Mouse (Mus musculus) kidney, adult 2 months (tissue): ENCODE data around the gene Arid4a. TPM values are rescaled to one million over a fixed set of nuclear protein-coding genes. Genes with fewer than 3 reads are reported as not detected.

Source experiments
- DNase-seq: peaks from one replicate; pipeline ENCODE4 v3.0.0; 2021
- H3K27ac ChIP-seq: fragments of 200-500 bp; 2 replicates; pipeline ENCODE4 v1.5.1; 2012; ENCODE audit warnings: low read depth, low read length, control low read depth, inconsistent platforms; ENCODE audit not compliant: insufficient read depth
- H3K27me3 ChIP-seq: fragments of 200-500 bp; replicated peaks from 2 replicates; pipeline ENCODE4 v1.6.1; 2012; ENCODE audit warnings: mild to moderate bottlenecking, moderate library complexity, low read length, inconsistent platforms; ENCODE audit not compliant: control insufficient read depth, insufficient read depth
- H3K36me3 ChIP-seq: fragments of 200-500 bp; 2 replicates; pipeline ENCODE4 v1.6.1; 2012; ENCODE audit warnings: mild to moderate bottlenecking, moderate library complexity, low read length, inconsistent platforms; ENCODE audit not compliant: control insufficient read depth, insufficient read depth
- H3K4me1 ChIP-seq: fragments of 200-500 bp; 2 replicates; pipeline ENCODE4 v1.6.1; 2011; ENCODE audit warnings: low read length; ENCODE audit not compliant: control insufficient read depth, insufficient read depth
- H3K4me3 ChIP-seq: fragments of 200-500 bp; 2 replicates; pipeline ENCODE4 v1.5.1; 2011; ENCODE audit warnings: mild to moderate bottlenecking, low read depth, low read length, control low read depth; ENCODE audit not compliant: insufficient read depth
- CTCF ChIP-seq: fragments of 200-500 bp; conservative IDR thresholded peaks from 2 replicates; pipeline ENCODE4 v1.5.1; 2011; ENCODE audit warnings: low read depth, mild to moderate bottlenecking, control low read depth, low read length, moderate library complexity, mixed read lengths; ENCODE audit not compliant: insufficient read depth, insufficient read length
- POLR2A ChIP-seq: fragments of 200-500 bp; IDR thresholded peaks from one replicate; pipeline ENCODE4 v1.6.1; 2011; ENCODE audit warnings: low read depth, low read length, control low read depth
- WGBS: fragments of 180-500 bp; shearing (Covaris S2); methylation state at CpG from one replicate; pipeline ENCODE4 v1.1.7; 2018; 5-methylcytosine and 5-hydroxymethylcytosine counted together
- polyA plus RNA-seq: library from polyadenylated mRNA; depleted of rRNA; stranded (reverse); fragments of >200 nt; gene quantifications from 2 replicates; pipeline ENCODE4 v1.2.3, GENCODE M21; 2012

The Arid4a gene
- polyA plus RNA-seq, 1 experiment: 3.6 TPM

DNA sequence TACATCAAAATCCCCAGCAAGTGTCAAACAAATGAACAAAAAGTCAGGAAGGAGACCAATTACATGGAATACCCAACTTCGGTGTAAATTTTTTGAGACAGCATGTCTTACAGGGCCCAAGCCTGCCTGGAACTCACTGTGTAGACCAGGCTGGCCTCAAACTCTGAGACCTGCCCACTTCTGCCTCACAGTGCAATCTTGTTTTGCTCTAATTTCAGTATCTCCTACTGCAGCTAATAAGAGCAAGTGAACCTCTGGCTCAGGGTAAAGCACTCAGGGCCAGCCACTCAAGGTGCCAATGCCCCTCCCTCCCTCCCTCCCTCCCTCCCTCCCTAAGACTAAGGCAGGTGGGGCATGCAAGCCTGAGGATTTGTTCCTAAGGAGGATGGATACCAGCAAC, 15.4 kb upstream of the Arid4a start:
- no peaks in the 10 kb centered on the region for H3K27me3 ChIP-seq
- H3K4me1 ChIP-seq: peaks cover 28% of the 10 kb centered on the region
- TF ChIP-seq POLR2A (no peak), CTCF (no peak)
- WGBS: 67% methylated on average over 1 of the region's 1 CpGs
- peak overlapping the region; percentile 45; the same call in 1 of the 2 replicates for H3K27ac ChIP-seq
- peaks cover 8% of the 10 kb centered on the region for H3K36me3 ChIP-seq
- DNase-seq: no peak
- H3K4me3 ChIP-seq: no peak overlapping the region

DNA sequence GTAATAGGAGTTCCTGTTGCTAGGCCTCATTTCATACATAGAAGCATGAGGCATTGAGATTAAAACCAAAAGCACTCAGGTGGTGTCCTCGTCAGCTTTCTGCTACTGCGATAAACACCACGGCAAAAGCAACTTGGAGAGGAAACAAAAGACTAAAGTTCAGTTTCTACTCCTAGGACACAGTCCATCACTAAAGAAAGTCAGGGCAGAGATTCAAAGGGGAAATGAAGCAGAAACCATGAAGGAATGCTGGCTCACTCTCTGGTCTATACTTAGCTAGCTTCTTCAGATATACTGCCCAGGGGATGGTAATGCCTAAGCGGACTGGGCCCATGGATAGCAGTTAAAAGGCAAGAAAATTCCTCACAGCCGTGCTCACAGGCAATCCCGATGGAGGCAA, 14.3 kb upstream of the Arid4a start:
- peak; percentile 85 for DNase-seq

DNA sequence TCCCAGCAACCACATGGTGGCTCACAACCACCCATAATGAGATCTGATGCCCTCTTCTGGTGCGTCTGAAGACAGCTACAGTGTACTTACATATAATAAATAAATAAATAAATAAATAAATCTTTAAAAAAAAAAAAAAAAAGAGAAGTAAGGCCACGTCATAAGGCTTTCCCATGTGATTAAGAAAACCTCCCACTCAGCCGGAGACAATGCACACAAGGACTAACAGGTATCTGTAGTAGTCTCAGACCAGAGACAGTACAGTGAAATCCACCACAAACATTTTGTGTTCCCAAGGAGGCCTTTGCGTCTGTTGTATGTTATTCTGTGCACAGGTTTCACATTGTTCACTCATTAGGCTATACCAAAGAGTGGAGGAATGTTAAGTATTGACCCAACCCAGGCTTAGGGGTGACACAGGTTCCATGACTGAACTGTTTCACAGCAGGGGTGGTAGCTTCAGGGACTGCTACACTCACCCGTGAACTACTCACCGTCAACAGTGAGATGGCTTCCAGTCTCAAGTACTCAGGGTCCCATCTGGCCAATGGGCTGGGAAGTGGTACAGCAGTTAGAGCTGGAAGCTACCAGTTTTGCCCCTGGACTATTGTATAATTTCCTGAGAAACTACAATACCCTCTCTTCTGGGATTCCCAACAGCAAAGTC, 11.9 kb upstream of the Arid4a start:
- TF ChIP-seq CTCF (no peak), POLR2A (no peak)
- Histone ChIP-seq H3K4me1 (peaks cover 28% of the 10 kb centered on the region), H3K27me3 (no peaks in the 10 kb centered on the region), H3K36me3 (peaks cover 16% of the 10 kb centered on the region), H3K4me3 (no peak overlapping the region), H3K27ac (no peak overlapping the region)
- WGBS: 90% methylated on average over 5 of the region's 6 CpGs
- no peak for DNase-seq

More for the DNA sequence above, 14.3 kb upstream of the Arid4a start:
- Histone ChIP-seq H3K4me1 (peaks cover 28% of the 10 kb centered on the region), H3K27ac (peak overlapping the region; percentile 75), H3K36me3 (peaks cover 12% of the 10 kb centered on the region), H3K4me3 (no peak overlapping the region), H3K27me3 (no peaks in the 10 kb centered on the region)
- TF ChIP-seq CTCF: no peak
- TF ChIP-seq POLR2A: no peak
- WGBS: 43% methylated on average over 6 of the region's 6 CpGs

DNA sequence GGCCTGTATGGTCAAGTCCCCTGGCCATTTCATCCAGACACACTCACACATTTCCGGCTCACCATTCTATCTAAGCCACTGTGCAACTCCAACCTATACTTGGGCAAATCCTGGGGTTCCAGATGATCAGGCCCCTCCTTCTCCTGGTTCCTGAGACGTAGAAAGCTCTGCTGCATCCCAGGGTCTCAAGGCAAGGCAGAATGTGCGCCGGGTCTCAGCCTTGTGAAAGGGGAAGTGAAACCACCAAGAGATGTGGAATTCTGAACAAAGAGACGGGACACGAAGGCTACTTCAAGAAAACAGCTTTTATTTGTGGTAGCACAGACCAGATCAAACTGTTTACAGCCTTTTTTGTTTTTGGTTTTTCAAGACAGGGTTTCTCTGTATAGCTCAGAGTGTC, 9.6 kb upstream of the Arid4a start:
- TF ChIP-seq POLR2A (no peak), CTCF (no peak)
- no peak overlapping the region for H3K27ac ChIP-seq
- no peak overlapping the region for H3K4me3 ChIP-seq
- H3K36me3 ChIP-seq: peaks cover 16% of the 10 kb centered on the region
- peaks cover 10% of the 10 kb centered on the region for H3K4me1 ChIP-seq
- no peak for DNase-seq
- 87% methylated on average over 6 of the region's 6 CpGs for WGBS
- H3K27me3 ChIP-seq: no peaks in the 10 kb centered on the region

DNA sequence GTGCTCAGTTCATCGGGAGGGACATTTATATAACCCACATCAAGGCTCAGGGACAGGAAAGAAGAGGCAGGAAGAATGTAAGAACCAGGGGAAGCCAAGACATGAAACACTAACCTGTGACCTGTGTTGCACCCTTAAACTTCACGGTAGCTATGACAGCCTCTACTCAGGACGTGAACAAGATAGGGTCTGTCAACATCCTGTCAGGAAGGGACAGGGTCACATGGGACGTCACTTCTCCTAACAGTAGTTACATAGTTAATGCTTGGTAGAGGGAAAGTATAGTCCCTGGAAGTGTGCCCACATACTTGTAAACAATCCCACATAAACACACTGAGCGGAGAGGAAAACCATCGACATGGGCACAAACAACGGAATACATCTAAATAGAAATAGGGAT, 8.9 kb upstream of the Arid4a start:
- H3K4me1 ChIP-seq: peaks cover 7% of the 10 kb centered on the region
- WGBS: 67% methylated on average over 7 of the region's 7 CpGs
- no peak for TF ChIP-seq CTCF
- TF ChIP-seq POLR2A: no peak
- no peak overlapping the region for H3K4me3 ChIP-seq
- H3K36me3 ChIP-seq: peaks cover 16% of the 10 kb centered on the region
- no peak for DNase-seq
- no peaks in the 10 kb centered on the region for H3K27me3 ChIP-seq
- no peak overlapping the region for H3K27ac ChIP-seq

DNA sequence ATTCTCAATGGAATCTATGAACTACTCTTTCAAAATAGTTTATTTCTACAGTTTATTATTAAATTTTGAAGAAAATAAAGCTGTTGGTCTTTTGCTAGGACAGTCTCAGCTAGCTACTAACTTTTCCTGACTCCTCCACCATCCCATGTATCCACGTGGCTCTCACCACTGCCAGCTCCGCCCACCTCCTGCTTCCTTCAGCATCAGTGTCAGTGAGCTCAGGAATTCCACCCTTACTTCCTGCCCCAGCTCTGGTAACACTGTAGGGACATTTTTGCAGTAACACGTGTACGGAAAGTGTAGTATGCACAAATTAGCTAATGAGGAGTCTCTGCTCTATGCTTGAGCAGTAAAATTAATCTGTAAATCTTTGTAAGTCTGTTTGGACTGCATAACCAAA, 6.0 kb upstream of the Arid4a start:
- peaks cover 4% of the 10 kb centered on the region; the same call in 1 of the 2 replicates for H3K4me1 ChIP-seq
- H3K36me3 ChIP-seq: peaks cover 13% of the 10 kb centered on the region
- H3K4me3 ChIP-seq: no peak overlapping the region
- H3K27ac ChIP-seq: no peak overlapping the region
- H3K27me3 ChIP-seq: no peaks in the 10 kb centered on the region
- TF ChIP-seq POLR2A: no peak
- TF ChIP-seq CTCF: no peak
- WGBS: 37% methylated on average over 4 of the region's 4 CpGs
- peak; percentile 78 for DNase-seq

DNA sequence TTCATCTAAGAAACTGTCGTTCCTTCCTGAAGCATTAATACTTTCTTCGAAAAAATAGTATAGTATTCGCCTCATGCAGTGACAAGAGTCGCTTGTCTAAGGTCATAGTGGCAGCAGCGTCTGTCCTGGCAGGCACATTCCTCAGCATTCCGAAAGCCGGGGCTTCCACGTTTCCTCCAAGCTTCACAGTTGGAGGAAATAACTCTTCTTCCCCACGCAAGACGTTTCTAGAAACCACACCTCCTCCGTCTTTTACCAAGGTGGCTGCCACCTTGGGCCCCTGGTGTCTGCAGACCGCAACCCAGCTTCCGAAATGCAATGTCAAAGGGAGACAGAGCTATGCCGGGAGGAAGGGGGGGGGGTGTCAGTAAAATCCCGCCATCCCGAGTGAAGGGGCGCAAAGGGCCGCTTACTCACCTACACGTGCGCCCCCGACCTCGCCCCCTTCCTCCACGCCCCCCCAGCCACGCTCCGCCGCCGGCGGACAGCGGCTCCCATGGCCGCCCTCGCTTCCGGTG, 886 bp upstream of the Arid4a start:
- H3K27ac ChIP-seq: peak overlapping the region; percentile 96
- TF ChIP-seq POLR2A: no peak
- TF ChIP-seq CTCF: no peak
- H3K36me3 ChIP-seq: no peaks in the 10 kb centered on the region; the same call in 1 of the 2 replicates
- H3K27me3 ChIP-seq: no peaks in the 10 kb centered on the region
- peak; percentile 48 for DNase-seq
- peak overlapping the region; percentile 81 for H3K4me3 ChIP-seq
- under 1% methylated on average over 32 of the region's 32 CpGs for WGBS
- peaks cover 6% of the 10 kb centered on the region; the same call in 1 of the 2 replicates for H3K4me1 ChIP-seq
